Mouse (Mus musculus): Measurements from ENCODE around the gene Lman2l.

Gene Lman2l

GRCm38 (mm10) chr1:36471181-36472105 lies 26.4 kb upstream of the Lman2l start, which contains the start of gene Cnnm4:
Gene Cnnm4 (plus strand): TSS chr1:36471620.
- TF ChIP-seq GATA4 (IDR thresholded peaks at IDR 0.05; ENCODE audit: insufficient replicate concordance, low read length) = no peak

- no peak for TF ChIP-seq GATA4 (IDR thresholded peaks at IDR 0.05; ENCODE audit: insufficient replicate concordance, low read length)
Measured at GRCm38 (mm10) chr1:36469811-36470444, 24.9 kb upstream of the Lman2l start.

GRCm38 (mm10) chr1:36467446-36467845 lies 22.4 kb upstream of the Lman2l start:
- no peak for TF ChIP-seq GATA4 (IDR thresholded peaks at IDR 0.05; ENCODE audit: insufficient replicate concordance, low read length)

GRCm38 (mm10) chr1:36465641-36466160 lies 20.6 kb upstream of the Lman2l start:
- peak; percentile 74; the same call in 1 of the 2 replicates for TF ChIP-seq GATA4 (IDR thresholded peaks at IDR 0.05; ENCODE audit: insufficient replicate concordance, low read length)

- TF ChIP-seq GATA4 (IDR thresholded peaks at IDR 0.05; ENCODE audit: insufficient replicate concordance, low read length) = no peak
Measured at GRCm38 (mm10) chr1:36461829-36462228, 16.8 kb upstream of the Lman2l start.

- no peak for TF ChIP-seq GATA4 (IDR thresholded peaks at IDR 0.05; ENCODE audit: insufficient replicate concordance, low read length)
Measured at GRCm38 (mm10) chr1:36458169-36458568, 13.1 kb upstream of the Lman2l start.

- no peak for TF ChIP-seq GATA4 (IDR thresholded peaks at IDR 0.05; ENCODE audit: insufficient replicate concordance, low read length)
Measured at GRCm38 (mm10) chr1:36457388-36458014, 12.4 kb upstream of the Lman2l start.

GRCm38 (mm10) chr1:36454055-36454815 lies 9.2 kb upstream of the Lman2l start:
- TF ChIP-seq GATA4 (IDR thresholded peaks at IDR 0.05; ENCODE audit: insufficient replicate concordance, low read length) = no peak

- TF ChIP-seq GATA4 (IDR thresholded peaks at IDR 0.05; ENCODE audit: insufficient replicate concordance, low read length) = no peak
Measured at GRCm38 (mm10) chr1:36446841-36447240, 1.8 kb upstream of the Lman2l start.

GRCm38 (mm10) chr1:36446106-36446824 lies 1.2 kb upstream of the Lman2l start:
- no peak for TF ChIP-seq GATA4 (IDR thresholded peaks at IDR 0.05; ENCODE audit: insufficient replicate concordance, low read length)

GRCm38 (mm10) chr1:36445508-36445907 lies 437 bp upstream of the Lman2l start:
- TF ChIP-seq GATA4 (IDR thresholded peaks at IDR 0.05; ENCODE audit: insufficient replicate concordance, low read length) = no peak

GRCm38 (mm10) chr1:36441101-36441500 lies 4.0 kb downstream of the Lman2l start:
- no peak for TF ChIP-seq GATA4 (IDR thresholded peaks at IDR 0.05; ENCODE audit: insufficient replicate concordance, low read length)

GRCm38 (mm10) chr1:36437223-36437622 lies 7.8 kb downstream of the Lman2l start:
- TF ChIP-seq GATA4 (IDR thresholded peaks at IDR 0.05; ENCODE audit: insufficient replicate concordance, low read length) = no peak

- TF ChIP-seq GATA4 (IDR thresholded peaks at IDR 0.05; ENCODE audit: insufficient replicate concordance, low read length) = no peak
Measured at GRCm38 (mm10) chr1:36436515-36436914, 8.6 kb downstream of the Lman2l start.
